Mouse (Mus musculus) thymus, postnatal 36 days (tissue): ENCODE data around the gene G3bp1.
A peak's percentile ranks its signal among the peaks of the same experiment; 100 is the strongest.

Experiments used
- DNase-seq, 2 experiments: peaks; one replicate each; pipeline ENCODE4 v3.0.0; 2022; ENCODE audit warnings: mixed read lengths in 2 of 2

Gene G3bp1

GRCm38 (mm10) chr11:55465177-55465576 lies 4.3 kb upstream of the G3bp1 start:
- DNase-seq = no peak

GRCm38 (mm10) chr11:55468012-55468411 lies 1.5 kb upstream of the G3bp1 start:
- DNase-seq = peak in 1 of 2 experiments; percentile 18

- no peak for DNase-seq
Measured at GRCm38 (mm10) chr11:55468611-55469047, 856 bp upstream of the G3bp1 start.

DNA sequence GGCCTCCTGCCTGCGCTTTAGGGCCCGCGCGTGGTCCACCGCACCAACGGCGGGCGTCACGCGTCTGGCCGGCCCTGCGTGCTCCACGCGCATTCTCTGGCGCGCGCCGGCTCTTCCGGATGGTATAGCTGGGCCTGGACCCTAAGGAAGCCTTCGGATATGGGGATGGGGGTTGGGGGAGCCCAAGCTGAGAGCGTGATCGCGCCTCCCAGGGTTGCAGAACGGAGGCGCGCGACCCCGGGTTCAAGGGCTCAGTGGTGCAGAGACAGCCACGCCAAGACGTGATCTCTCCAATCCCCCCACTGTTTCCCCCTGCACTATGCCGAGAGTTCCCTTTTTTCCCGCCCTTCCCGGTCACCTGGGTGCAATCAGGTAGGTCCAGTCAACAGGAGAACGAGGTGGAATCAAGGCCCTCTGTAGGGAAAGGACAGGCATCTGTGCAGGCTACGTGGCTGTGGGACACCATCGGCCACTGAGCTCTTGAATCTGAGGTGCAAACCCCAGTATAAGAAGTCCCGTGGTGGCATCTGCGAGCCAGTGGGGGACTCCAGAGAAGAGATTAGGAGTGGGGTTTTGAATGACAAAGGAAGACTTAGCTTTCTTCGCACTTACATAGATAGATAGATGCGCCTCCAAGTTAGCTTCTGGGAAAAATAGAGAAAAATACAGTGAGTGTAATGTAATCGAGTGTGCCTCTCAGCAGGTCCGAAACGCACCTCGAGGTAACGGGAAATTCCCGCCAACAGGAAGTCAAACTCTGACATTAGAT lies 622 bp downstream of the G3bp1 start:
- peak in 1 of 2 experiments; percentile 28 for DNase-seq

- DNase-seq = no peak
Measured at GRCm38 (mm10) chr11:55470761-55471160, 1.3 kb downstream of the G3bp1 start.

DNA sequence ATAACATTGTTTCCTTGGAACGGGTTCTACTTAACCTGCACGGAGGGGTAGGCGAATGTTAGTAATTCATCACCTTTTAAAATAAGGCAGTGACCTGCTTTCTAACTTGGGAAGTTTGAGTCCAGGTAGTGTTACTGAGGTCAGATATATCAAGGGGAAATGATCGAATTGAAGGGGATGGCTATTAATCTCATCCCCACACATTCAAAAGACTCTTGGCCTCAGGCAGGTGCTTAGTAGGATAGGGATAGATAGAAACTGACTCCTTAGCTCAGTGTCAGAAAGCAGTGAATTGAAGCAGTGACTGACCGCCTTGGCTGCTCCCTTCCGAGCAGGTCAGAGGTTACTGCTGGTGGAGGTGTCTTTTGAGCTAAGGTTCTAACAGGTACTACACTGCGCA lies 2.0 kb downstream of the G3bp1 start:
- DNase-seq = no peak

GRCm38 (mm10) chr11:55473219-55473618 lies 3.7 kb downstream of the G3bp1 start:
- DNase-seq = no peak

DNA sequence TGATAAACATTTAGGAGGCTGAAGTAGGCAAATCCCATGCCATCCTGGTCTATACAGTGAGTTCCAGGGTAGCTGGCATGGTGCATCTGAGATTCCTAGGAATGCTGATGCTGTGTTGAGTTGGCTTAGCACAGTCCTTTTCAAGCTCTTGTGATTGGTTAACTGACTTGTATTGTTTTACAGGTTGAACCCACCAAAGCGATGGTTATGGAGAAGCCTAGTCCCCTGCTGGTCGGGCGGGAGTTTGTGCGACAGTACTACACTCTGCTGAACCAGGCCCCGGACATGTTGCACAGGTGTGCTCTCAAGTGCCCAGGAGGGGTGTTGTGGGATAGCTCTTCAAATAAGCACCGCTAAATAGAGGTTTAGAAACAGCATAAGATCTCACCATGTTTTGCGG lies 16.0 kb downstream of the G3bp1 start:
- no peak for DNase-seq

DNA sequence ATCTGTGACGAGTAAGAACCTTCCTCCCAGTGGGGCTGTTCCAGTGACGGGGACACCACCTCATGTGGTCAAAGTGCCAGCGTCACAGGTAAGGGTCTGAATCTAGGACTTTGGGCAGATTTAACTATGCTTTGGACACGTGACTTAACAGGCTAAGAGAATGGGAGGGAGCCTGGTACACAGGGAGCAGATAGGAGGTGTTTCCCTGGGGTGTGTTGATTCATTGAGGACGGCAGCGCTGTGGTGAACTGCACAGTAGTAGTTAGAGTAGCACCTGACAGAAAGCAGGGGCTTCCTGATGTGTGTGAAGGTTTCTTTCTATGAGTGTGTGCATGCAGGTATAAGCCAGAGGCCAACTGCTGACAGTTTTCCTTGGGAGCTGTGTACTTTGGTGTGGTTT lies 26.7 kb downstream of the G3bp1 start:
- no peak for DNase-seq

GRCm38 (mm10) chr11:55497885-55498284 lies 28.4 kb downstream of the G3bp1 start:
- DNase-seq = peak in 1 of 2 experiments; percentile 28

- no peak for DNase-seq
Measured at GRCm38 (mm10) chr11:55501955-55502531, 32.6 kb downstream of the G3bp1 start.

- DNase-seq = no peak
Measured at GRCm38 (mm10) chr11:55502886-55503285, 33.4 kb downstream of the G3bp1 start.

DNA sequence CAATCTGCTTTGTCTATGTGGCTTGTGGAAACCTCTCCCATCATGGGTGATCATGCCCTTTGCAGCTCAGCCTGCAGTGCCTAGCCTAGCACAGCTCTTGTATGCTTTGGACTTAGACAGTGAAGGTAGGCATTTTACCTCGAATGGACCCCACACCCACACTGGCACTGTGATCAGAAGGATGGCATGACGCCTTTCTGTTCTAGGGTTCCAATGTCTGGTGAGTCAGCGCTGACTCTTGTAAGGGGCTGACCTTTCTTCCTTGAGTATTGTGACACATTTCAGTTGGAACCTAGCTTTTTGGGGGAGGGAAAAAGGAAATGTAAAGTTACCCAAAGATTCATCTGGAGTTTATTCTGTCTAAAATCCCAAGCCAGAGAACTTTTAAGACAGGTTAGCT lies 36.0 kb downstream of the G3bp1 start:
- no peak for DNase-seq

- DNase-seq = peak in 1 of 2 experiments; percentile 3
Measured at GRCm38 (mm10) chr11:55511374-55511773, 41.9 kb downstream of the G3bp1 start.

- no peak for DNase-seq
Measured at GRCm38 (mm10) chr11:55517666-55518065, 48.2 kb downstream of the G3bp1 start.

GRCm38 (mm10) chr11:55518806-55519674 lies 49.6 kb downstream of the G3bp1 start:
- DNase-seq = peak; percentile 32 to 36

DNA sequence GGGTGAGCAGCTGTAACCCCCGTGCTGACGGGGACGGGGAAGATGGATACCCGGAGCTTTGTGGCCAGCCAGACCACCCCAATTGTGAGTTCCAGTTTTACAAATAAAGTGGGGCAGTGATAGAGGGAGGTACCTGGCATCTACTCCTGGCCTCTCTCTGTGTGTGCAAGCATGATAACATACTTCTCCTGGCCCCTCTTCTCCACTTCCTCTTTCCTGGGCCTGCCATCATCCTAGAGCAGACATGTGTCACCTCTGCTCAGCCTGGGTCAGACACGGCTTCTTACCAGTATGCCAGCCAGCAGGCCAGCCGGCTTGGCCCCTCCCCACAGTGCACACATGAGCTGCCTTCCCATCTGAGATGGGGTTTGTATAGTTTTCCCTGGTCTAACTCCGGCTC lies 61.3 kb downstream of the G3bp1 start:
- DNase-seq = no peak

DNA sequence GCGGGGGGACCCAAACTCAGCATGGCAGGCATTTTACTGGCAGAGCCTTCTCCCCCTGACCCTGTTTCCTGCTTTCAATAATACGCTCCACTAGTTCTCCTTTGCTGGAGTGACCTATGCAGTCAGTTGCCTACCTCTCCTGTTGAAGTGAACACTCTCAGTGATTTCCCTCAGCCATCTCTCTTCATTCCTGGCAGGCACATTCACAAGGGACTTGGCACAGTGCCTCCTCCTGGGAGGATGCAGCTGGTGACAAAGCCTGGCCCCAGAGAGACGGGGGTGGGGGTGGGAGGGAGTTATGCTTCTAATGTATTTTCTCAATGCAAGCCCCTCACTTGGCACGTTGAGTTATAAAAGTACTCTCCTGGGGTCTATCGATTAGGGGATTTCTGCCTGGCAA lies 63.9 kb downstream of the G3bp1 start:
- no peak for DNase-seq

DNA sequence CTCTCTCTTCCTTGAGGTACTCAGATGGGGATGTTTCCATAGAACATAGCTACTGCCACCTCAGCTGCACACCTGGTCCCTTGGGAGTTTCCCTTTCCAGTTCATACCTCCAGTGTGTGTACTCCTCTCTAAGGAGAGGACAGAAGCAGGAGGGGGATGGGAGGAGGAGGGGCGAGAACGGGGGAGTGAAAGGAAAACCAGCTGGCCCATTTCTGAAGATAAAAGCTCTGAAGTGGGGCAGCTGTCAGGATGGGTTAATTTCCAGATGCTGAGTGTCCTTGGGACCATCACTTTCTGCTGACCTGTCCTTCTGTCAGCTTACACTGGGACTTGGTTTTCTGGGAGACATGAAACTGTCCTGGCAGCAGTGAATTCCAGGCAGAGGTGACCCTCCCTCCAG lies 65.3 kb downstream of the G3bp1 start:
- no peak for DNase-seq

GRCm38 (mm10) chr11:55542128-55542527 lies 72.6 kb downstream of the G3bp1 start:
- DNase-seq = no peak

DNA sequence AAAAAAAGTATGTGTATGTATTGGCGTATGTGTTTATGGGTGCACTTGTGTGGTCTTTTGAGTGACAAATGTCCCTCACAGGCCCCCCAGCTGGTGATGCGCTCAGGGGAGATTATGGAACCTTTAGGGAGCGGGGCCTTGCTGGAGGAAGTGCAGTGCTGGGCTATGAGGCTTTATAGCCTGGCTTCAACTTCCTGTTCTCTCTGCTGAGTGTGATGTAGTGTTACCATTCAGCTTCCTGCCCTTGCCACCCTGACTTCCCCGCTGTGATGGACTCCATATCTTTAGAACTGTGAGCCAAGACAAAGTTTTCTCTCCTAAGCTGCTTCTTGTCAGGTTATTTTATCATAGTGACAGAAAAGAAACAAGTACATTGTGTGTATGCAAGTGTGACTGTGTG lies 73.2 kb downstream of the G3bp1 start:
- no peak for DNase-seq

DNA sequence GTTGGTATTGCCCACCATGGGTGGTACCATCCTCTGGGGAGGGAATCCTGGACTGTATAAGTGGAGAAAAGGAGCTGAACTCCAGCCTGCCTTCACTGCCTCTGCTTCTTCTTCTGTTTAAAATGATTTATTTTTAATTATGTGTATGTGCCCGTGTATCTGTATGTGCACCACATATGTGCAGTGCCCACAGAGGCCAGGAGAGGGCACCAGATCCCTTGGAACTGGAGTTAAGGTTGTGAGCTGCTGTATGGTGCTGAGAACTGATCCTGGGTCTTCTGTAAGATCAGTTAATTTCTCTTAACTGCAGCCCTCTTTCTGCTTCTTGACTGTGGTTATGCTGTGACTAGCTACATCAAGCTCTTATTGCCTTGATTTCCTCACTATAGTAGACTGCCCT lies 76.2 kb downstream of the G3bp1 start:
- DNase-seq = no peak
